Mouse (Mus musculus): Measurements from ENCODE around the gene Rnf41. TPM values are rescaled to one million over a fixed set of nuclear protein-coding genes. Genes with fewer than 3 reads are reported as not detected.

Rnf41 gene
- total and polyA plus RNA-seq, 2 experiments, result 5.1 to 5.9 TPM

- DNase-seq (ENCODE audit: extremely low read depth, low read depth, low spot score), result no peak
- H3K27me3 ChIP-seq (ENCODE audit: control insufficient read depth, insufficient read depth, low read length), result no peaks in the 10 kb centered on the region
- peaks cover 4% of the 10 kb centered on the region; the same call in 1 of the 2 replicates for H3K4me1 ChIP-seq (ENCODE audit: control insufficient read depth, insufficient read depth, low read length)
- H3K79me2 ChIP-seq (ENCODE audit: control insufficient read depth, insufficient read depth, low read length), result no peaks in the 10 kb centered on the region
- H3K27ac ChIP-seq (replicated peaks; ENCODE audit: insufficient read depth, low read depth, low read length), result no peak overlapping the region
- H3K9ac ChIP-seq (ENCODE audit: low read depth, low read length), result no peak overlapping the region
- no peak overlapping the region for H3K4me3 ChIP-seq (ENCODE audit: insufficient read depth, low read depth, low read length)
- TF ChIP-seq CTCF (IDR thresholded peaks at IDR 0.05; ENCODE audit: low read depth, low read length) (no peak), POLR2A (IDR thresholded peaks at IDR 0.05; ENCODE audit: extremely low read depth, insufficient read depth, low read length) (no peak)
- 83% methylated on average over 10 of the region's 10 CpGs for WGBS
- H3K36me3 ChIP-seq (ENCODE audit: control insufficient read depth, insufficient read depth, low read length), result peaks cover 7% of the 10 kb centered on the region
These were observed 27.3 kb downstream of the Rnf41 start for GRCm38 (mm10) chr10:128438675-128439279.

- H3K27me3 ChIP-seq (ENCODE audit: control insufficient read depth, insufficient read depth, low read length), result no peaks in the 10 kb centered on the region
- no peak overlapping the region for H3K4me3 ChIP-seq (ENCODE audit: insufficient read depth, low read depth, low read length)
- no peaks in the 10 kb centered on the region for H3K79me2 ChIP-seq (ENCODE audit: control insufficient read depth, insufficient read depth, low read length)
- peaks cover 7% of the 10 kb centered on the region for H3K36me3 ChIP-seq (ENCODE audit: control insufficient read depth, insufficient read depth, low read length)
- no peak for DNase-seq (ENCODE audit: extremely low read depth, low read depth, low spot score)
- H3K27ac ChIP-seq (replicated peaks; ENCODE audit: insufficient read depth, low read depth, low read length), result no peak overlapping the region
- WGBS, result 61% methylated on average over 10 of the region's 10 CpGs
- H3K9ac ChIP-seq (ENCODE audit: low read depth, low read length), result no peak overlapping the region
- H3K4me1 ChIP-seq (ENCODE audit: control insufficient read depth, insufficient read depth, low read length), result 0 out of 2 replicates have a peak, but pooled peaks cover under 1% of the 10 kb centered on the region
- TF ChIP-seq POLR2A (IDR thresholded peaks at IDR 0.05; ENCODE audit: extremely low read depth, insufficient read depth, low read length), result no peak
- TF ChIP-seq CTCF (IDR thresholded peaks at IDR 0.05; ENCODE audit: low read depth, low read length), result peak; percentile 26; the same call in 1 of the 2 replicates
These were observed 28.9 kb downstream of the Rnf41 start for GRCm38 (mm10) chr10:128440407-128440806.

DNA sequence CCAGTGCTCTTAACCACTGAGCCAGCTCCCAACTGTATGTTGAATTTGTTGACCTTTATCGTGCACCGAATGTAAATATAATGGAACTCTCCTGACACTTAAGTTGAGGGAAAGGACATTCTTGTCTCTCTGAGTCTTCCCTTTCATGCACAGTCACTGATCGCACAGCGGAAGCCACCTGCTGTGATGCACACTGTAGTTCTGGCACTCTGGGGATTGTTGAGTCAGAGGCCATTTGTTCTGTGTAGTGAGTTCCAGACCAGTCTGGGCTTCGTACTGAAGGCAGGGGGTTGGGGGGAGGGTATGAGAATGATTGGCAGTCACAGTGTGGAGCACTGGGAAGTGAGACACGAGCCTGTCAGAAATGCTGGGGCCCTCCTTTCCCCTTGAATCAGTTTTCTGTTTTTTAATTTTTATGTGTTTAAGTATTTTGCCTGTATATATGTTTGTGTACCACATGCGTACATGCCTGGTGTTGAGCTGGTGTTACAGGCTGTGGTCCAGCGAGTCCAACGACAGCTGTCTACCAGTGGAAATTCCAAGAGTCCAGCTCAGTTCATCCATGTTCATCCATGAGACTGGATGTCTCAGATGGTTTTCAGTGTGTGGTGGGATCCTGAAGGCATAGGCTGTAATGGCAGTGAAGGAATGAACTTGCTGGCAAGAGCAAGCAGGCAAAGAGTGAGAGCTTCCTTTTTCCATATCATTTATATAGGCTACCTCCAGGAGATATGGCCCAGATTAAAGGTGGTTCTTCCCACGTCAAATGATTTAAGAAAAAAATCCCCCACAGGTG, 30.1 kb downstream of the Rnf41 start:
- no peaks in the 10 kb centered on the region for H3K79me2 ChIP-seq (ENCODE audit: control insufficient read depth, insufficient read depth, low read length)
- TF ChIP-seq CTCF (IDR thresholded peaks at IDR 0.05; ENCODE audit: low read depth, low read length) (no peak), POLR2A (IDR thresholded peaks at IDR 0.05; ENCODE audit: extremely low read depth, insufficient read depth, low read length) (no peak)
- 89% methylated on average over 10 of the region's 10 CpGs for WGBS
- H3K9ac ChIP-seq (ENCODE audit: low read depth, low read length), result no peak overlapping the region
- peaks cover 7% of the 10 kb centered on the region for H3K36me3 ChIP-seq (ENCODE audit: control insufficient read depth, insufficient read depth, low read length)
- no peak overlapping the region for H3K4me3 ChIP-seq (ENCODE audit: insufficient read depth, low read depth, low read length)
- no peaks in the 10 kb centered on the region for H3K27me3 ChIP-seq (ENCODE audit: control insufficient read depth, insufficient read depth, low read length)
- H3K27ac ChIP-seq (replicated peaks; ENCODE audit: insufficient read depth, low read depth, low read length), result no peak overlapping the region
- no peak for DNase-seq (ENCODE audit: extremely low read depth, low read depth, low spot score)
- H3K4me1 ChIP-seq (ENCODE audit: control insufficient read depth, insufficient read depth, low read length), result no peaks in the 10 kb centered on the region

- no peak overlapping the region for H3K4me3 ChIP-seq (ENCODE audit: insufficient read depth, low read depth, low read length)
- H3K79me2 ChIP-seq (ENCODE audit: control insufficient read depth, insufficient read depth, low read length), result no peaks in the 10 kb centered on the region
- no peak overlapping the region for H3K9ac ChIP-seq (ENCODE audit: low read depth, low read length)
- no peak overlapping the region for H3K27ac ChIP-seq (replicated peaks; ENCODE audit: insufficient read depth, low read depth, low read length)
- peaks cover 3% of the 10 kb centered on the region; the same call in 1 of the 2 replicates for H3K36me3 ChIP-seq (ENCODE audit: control insufficient read depth, insufficient read depth, low read length)
- WGBS, result 86% methylated on average over 1 of the region's 1 CpGs
- H3K4me1 ChIP-seq (ENCODE audit: control insufficient read depth, insufficient read depth, low read length), result no peaks in the 10 kb centered on the region
- no peaks in the 10 kb centered on the region for H3K27me3 ChIP-seq (ENCODE audit: control insufficient read depth, insufficient read depth, low read length)
- no peak for DNase-seq (ENCODE audit: extremely low read depth, low read depth, low spot score)
- TF ChIP-seq POLR2A (IDR thresholded peaks at IDR 0.05; ENCODE audit: extremely low read depth, insufficient read depth, low read length) (no peak), CTCF (IDR thresholded peaks at IDR 0.05; ENCODE audit: low read depth, low read length) (no peak)
These were observed 31.3 kb downstream of the Rnf41 start for GRCm38 (mm10) chr10:128442718-128443117.

DNA sequence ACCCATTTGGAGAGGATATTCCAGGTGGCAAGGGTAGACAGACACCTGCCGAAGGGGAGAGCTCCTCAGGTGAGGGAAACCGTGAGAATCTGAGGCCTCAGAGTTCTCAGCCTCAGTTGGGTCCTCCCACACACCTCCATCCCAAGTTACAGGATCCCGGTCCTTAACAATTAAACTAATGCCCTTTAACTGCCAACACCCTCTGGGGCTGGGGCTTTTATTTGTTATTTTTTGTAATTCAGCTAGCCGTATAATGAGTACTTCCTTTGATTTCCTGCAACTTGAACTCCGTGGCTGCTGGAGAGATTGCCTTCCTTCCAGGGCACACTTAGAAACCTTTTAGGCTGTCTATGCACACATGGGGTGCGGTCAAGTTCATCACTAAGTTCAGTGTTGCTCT, 32.9 kb downstream of the Rnf41 start:
- Histone ChIP-seq H3K4me3 (ENCODE audit: insufficient read depth, low read depth, low read length) (no peak overlapping the region), H3K27me3 (ENCODE audit: control insufficient read depth, insufficient read depth, low read length) (no peaks in the 10 kb centered on the region), H3K36me3 (ENCODE audit: control insufficient read depth, insufficient read depth, low read length) (no peaks in the 10 kb centered on the region), H3K4me1 (ENCODE audit: control insufficient read depth, insufficient read depth, low read length) (no peaks in the 10 kb centered on the region), H3K9ac (ENCODE audit: low read depth, low read length) (no peak overlapping the region), H3K79me2 (ENCODE audit: control insufficient read depth, insufficient read depth, low read length) (no peaks in the 10 kb centered on the region), H3K27ac (replicated peaks; ENCODE audit: insufficient read depth, low read depth, low read length) (no peak overlapping the region)
- DNase-seq (ENCODE audit: extremely low read depth, low read depth, low spot score), result no peak
- WGBS, result 73% methylated on average over 6 of the region's 6 CpGs
- TF ChIP-seq POLR2A (IDR thresholded peaks at IDR 0.05; ENCODE audit: extremely low read depth, insufficient read depth, low read length) (no peak), CTCF (IDR thresholded peaks at IDR 0.05; ENCODE audit: low read depth, low read length) (no peak)

Measured in liver, adult 2 months (tissue).